Mouse (Mus musculus) large intestine, adult 2 months (tissue): ENCODE results near the gene Tmem186. TPM values are rescaled to one million over a fixed set of nuclear protein-coding genes. Genes with fewer than 3 reads are reported as not detected.

Experiments used
- DNase-seq: peaks from one replicate; pipeline ENCODE4 v3.0.0-alpha.2; 2012; ENCODE audit warnings: low read depth, low spot score
- WGBS: fragments of 180-500 bp; shearing (Covaris S2); methylation state at CpG from one replicate; pipeline ENCODE4 v1.1.7; 2018; 5-methylcytosine and 5-hydroxymethylcytosine counted together
- polyA plus RNA-seq: library from polyadenylated mRNA; depleted of rRNA; stranded (reverse); fragments of >200 nt; gene quantifications from 2 replicates; pipeline ENCODE4 v1.2.3, GENCODE M21; 2012

Gene Tmem186
- polyA plus RNA-seq, 1 experiment: 11.7 TPM

DNA sequence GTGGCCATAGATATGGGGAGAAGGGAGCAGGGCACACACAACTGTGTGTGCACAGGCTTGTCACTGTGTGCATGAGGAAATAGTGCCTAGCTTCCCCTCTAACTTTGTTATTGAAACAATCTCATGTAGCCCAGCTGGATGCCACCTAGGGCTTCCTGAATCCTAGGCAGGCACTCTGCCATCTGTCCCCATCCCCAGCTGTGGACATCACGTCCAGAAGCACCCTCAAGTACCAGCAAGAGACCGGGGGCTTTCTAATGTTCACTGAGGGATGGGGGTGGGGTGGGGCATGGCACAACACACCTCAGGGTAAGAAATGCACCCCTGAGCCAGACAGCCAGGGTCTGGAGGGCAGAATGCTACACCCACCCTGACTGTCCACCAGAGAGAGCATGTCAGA is 30.9 kb upstream of the Tmem186 start:
- no peak for DNase-seq
- WGBS: 83% methylated on average over 2 of the region's 2 CpGs

DNA sequence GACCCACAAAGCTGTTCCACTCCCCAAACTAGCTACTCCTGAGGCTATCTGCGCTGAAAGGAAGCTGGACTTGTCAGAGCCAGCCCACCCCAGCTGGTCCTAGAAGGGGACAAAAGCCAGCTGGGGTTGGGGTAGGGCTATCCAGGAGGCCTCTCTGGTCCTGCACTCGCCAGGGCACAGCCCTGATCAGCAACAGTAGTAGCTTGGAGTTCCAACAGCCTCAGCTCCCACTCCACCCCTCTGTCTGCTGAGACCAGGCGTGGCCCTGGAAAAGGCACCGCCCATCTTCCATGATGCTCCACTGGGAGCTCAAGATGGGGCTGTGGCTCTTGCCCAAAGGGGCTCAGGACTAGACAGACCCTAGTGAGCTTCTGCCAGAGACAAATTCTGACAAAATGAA is 30.3 kb upstream of the Tmem186 start:
- 45% methylated on average over 4 of the region's 4 CpGs for WGBS
- DNase-seq: no peak

DNA sequence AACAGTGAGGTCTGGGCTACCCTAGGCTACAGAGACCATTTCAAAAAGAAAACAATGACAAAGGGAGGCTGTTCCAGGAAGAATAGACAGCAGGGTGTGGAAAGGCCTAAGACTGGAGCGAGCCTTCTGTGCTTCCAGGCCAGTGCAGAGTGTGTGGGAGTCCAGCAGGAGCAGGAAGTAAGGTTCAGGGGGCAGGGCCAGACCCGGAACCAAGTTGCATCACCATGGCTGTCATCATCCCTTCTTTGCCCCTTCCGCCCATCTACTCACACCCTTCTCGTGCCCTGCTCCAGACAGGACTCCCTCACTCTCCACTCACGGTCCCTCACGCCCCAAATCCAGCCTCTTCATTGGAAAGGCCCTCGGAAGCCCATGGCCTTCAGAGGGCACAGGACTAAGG is 29.7 kb upstream of the Tmem186 start:
- 49% methylated on average over 7 of the region's 7 CpGs for WGBS
- DNase-seq: no peak

DNA sequence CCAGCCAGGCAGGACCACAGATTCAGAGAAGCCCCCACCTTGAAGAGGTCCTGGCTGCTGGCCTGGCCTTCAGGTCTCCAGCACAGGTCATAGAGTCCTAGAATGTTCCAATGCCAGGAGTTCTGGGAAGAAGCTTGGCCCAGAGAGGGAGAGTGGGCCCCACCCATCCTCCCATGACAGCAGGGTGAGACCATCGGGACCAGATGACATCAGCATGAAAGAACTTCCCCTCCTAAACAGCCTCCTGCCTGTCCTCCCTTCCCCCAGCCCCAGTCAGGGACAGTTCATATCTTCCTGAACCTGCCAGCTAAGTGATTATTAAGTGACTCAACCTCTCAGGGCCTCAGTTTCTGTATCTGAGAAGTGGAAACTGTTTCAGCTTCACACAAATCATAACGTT is 28.9 kb upstream of the Tmem186 start:
- 19% methylated on average over 2 of the region's 2 CpGs for WGBS
- DNase-seq: no peak

DNA sequence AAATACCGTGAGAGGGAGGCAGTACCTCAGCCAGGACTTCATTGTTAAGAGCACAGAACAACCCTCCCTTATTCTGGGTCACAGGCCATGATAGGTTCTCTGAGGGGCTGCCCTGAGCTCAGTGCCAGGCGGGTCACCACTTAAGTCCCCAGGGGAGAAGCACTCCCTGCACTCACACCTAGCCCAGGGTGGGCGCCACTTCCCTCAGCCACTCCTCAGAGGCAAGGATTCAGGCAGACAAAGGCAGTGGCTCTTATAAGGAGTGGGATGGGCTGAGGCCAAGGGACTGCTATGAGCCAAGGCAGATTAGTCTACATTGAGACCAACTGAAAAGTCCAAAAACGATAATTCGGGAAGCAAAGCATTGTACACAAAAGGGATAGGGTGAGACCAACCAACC is 27.9 kb upstream of the Tmem186 start:
- no peak for DNase-seq
- WGBS: 59% methylated on average over 5 of the region's 5 CpGs

DNA sequence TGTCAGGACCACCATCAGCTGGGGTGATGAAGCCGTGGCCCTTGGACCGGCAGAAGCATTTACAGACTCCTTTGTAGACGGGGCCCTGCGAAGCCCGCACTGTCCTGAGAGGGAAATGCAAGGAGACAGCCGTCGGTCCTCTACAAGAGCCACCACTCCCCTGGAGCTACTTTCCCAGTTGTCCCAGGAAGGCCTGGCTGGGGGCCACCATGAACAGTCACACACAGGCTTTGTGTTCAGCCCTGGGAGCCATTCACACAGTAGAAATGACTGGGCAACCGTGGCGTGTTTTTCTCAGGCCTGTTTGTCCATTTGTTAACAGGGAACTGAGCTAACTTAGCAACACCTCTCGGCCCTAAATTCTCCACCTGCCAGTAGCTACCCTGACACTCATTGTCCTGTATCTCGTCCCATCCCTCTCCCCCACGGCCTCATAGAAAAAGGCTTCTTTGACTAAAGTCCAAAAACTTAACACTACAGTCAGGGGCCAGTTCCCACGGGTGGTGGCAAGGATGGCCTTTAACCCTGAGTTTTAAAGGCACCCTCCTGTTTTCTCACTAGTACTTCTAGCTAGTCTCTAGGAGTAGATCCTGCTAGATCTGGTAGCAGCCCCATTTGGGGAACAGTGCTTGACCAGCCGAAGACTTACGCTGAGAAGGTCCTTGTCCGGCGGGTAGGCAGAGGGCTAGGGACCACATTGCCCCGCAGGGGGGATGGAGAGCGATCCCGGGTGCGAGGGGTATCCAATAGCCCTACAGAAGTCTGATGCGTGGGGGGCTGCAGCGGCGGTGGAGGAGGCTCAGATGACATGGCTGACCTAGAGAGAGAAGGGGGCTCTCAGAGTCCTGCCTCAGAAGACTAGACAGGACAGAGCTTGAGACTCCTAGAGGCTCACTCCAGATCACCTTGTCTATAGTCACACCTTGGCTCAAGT is 26.4 kb upstream of the Tmem186 start:
- 80% methylated on average over 24 of the region's 24 CpGs for WGBS
- no peak for DNase-seq

DNA sequence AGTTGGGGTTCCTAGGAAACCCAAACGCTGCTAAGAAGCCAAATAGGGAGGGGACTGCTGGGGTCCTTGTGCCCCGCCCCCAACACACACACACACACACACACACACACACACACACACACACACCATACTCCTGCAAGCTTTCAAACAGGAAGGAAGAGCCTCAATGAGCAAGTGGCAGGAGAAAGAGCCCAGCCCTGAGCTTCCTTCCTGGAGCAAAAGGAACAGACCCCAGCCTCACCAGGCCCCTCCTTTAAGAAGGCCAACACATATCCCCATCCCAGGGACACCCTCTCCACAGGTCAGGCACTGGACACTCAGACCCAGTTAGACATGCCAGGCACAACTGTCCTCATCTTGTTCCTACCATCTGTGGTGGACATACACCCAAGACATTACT is 25.5 kb upstream of the Tmem186 start:
- DNase-seq: no peak
- 54% methylated on average over 2 of the region's 2 CpGs for WGBS

DNA sequence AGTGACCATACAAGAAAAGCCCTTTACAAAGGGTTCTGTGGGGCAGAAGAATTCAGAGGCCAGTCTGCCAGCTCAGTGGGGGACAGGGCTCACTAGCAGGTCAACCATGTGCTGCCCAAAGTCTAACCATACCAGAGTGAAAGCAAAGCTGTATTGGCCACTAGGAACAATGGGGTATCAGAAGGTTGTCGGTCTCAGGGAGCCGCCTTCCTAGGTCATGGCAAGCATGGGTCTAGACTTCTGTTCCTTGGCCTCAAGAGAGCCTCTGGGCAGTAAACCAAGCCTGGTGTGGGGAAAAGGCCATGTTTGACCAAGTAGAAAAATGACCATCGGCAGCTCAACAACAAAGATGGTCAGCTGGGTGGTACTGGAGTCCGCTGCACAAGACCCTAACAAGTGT is 21.3 kb upstream of the Tmem186 start:
- 93% methylated on average over 4 of the region's 4 CpGs for WGBS
- no peak for DNase-seq

DNA sequence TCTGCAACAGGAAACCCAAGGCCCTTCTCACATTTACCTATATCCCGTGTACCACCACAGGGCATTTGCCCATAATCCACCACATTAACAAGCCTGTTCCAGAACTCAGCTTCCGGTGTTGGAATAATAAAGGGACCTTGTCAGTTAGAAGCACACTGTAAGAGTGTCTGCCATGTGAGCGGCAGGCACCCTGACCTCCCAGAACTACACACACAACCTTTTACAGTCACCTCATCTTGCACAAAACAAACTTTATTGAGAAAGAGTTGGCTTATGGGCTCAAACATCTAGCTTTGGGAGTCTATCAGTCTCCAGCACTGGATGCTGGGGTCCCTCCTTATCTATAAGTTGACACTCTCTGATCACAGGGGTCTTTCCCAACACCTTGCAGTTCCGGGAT is 20.8 kb upstream of the Tmem186 start:
- 81% methylated on average over 4 of the region's 4 CpGs for WGBS
- no peak for DNase-seq

DNA sequence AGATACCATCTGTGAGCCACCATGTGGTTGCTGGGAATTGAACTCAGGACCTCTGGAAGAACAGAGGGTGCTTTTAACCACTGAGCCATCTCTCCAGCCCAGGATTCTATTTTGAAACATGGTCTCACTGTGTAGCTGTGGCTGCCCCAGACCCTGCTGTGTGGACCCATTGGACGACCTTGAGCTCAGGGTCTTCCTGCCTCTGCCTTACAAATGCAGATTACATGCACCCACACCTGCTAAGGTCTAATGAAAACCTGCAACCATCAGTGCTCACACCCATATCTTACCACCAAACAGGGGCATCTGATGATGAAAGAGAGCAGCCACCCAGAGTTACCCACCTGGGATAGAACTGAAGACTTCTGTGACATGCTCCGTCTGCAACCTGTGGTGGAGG is 18.7 kb upstream of the Tmem186 start:
- no peak for DNase-seq
- 93% methylated on average over 2 of the region's 2 CpGs for WGBS

DNA sequence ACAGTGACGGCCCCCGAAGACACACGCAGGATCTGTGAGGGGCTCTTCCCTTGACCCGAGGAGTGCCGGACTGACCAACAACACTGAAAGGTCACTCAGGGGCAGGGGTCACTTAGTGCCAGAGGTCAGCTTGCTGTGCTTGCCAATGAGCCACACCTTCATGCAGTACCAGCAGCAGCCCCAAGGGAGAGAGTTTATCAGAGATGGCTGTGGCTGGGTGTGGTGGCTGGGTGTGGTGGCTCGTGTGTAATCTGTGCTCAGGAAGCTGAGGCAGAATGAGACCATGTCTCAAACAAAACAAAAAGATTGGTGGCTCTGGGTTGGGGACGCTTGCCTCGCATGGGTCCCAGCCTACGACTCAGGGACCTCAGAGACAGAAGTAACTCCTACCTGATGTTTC is 18.1 kb upstream of the Tmem186 start:
- DNase-seq: no peak
- 76% methylated on average over 9 of the region's 9 CpGs for WGBS

DNA sequence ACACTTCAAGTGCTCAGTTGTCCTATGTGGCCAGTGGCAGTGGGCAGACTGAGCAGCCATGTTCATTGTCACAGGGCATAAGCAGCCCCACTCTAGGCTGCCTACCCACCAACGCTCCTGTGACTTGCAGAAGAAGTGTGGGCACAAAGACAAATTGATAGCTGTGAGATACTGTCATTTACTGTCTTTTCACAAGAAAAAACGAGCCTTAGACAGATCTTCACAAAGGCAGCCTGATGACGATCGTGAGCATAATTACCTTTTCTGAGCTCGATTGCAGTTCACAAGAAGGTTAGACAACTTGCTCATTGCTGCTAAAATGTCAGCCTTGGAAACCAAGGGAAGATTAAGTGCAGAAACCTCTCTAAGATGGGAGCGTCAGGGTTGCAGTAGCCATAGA is 17.6 kb upstream of the Tmem186 start:
- WGBS: 86% methylated on average over 6 of the region's 6 CpGs
- DNase-seq: no peak

DNA sequence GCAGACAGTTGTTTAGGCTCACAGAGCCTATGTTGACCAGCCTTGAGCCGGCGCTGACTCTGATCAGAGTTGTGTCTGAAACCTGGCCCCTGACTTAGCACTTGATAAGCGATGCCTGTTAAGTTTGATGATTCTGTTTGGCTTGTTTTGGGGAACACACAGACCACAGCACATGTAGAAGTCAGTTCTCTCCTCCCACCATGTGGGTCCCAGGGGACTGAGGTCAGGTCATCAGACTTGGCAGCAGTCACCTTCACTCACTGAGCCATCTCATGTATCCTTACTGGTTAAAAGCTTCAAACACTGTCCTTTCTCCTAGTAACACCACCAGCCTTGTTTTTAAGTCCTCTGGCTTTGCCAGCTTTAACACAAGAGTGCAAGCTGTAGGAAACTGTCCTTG is 12.5 kb upstream of the Tmem186 start:
- DNase-seq: no peak
- WGBS: 90% methylated on average over 3 of the region's 3 CpGs

DNA sequence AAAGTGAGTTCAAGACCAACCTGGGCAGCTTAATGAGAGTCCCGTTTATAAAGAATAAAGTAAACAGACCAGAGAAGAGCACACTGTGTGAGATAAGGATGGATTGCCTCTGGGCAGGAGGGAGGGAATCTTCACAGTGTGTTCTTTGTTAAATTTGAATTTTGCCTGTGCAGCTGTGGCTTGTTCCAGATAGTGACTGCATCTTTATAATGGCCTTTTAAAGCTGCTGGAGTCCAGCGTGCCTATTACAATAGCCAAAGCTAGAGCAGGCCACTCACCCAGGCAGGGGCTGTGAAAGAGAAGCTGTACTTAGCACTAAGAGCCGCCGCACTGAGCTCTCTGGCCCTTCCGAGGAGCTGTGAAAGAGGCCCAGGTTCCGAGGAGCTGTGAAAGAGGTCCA is 8.0 kb upstream of the Tmem186 start:
- WGBS: 62% methylated on average over 6 of the region's 6 CpGs
- DNase-seq: no peak

DNA sequence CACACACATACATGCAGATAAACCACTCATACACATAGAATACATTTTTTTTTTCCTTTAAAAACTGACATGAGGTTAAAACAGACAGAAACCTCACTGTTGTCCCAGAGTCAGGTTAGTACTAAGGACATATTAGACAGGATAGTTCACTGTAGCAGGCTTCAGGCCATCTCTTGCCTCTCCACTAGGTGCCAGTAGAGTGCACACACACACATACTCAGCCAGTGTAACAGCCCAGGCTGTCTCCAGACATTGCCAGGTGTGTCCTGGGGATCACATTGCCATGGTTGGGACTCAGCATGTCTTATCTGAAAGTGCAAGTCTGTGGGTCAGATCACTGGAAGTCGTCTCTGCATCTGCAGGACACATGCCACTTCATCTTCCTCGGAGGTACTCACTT is 6.3 kb upstream of the Tmem186 start:
- 60% methylated on average over 2 of the region's 2 CpGs for WGBS
- DNase-seq: no peak

DNA sequence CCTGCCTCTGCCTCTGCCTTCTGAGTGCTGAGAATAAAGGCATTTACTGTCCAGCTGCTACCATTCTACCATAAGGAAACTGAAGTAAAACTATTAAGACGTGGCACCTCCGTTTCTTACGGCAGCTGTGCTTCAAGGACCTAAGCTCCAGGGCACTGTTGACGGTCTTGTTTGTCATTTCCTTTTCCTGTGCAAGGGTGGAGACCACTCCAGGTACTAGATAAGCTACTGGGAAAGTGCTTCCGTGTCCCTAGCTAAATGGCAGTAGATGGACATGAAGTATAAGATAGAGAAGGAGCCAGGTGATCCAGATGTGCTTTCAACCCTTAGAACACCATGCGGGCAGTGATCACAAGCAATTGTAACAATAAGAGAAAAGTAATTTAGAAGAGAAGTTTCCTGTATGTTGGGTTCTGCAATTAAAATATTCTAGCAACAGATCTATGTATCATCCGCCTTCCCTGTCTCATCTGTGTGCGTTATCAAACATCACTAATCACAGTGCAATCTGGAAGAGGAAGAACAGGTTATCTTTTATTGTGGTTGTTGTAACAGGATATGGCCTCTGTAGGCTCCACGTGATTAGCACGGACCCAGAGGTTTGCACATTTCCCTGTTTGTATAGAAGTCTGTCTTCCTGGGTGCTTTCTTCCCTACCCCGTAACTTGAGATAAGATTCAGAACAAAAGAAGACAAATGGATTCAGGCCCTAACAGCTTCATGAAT is 2.1 kb upstream of the Tmem186 start:
- 32% methylated on average over 11 of the region's 11 CpGs for WGBS
- peak; percentile 70 for DNase-seq

DNA sequence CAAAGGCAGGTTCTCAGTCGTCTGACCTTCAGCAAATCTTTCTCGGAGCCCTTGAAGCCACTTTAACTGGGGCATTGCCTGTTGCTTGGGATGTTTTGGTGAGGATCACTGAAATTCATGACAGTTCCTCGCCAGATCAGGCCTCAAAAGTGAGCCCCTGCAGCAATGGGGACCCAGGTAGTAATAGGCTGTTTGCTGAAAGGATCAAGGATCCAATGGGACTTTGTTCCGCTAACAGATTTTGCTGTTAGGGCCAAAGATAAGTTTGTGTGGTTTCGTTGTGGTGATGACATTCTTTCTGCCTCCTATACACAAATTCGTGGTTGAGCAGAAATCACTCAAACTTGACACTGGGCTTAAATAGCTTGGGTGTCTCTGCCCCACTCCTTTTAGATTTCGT is 619 bp upstream of the Tmem186 start:
- DNase-seq: no peak
- 16% methylated on average over 7 of the region's 7 CpGs for WGBS

DNA sequence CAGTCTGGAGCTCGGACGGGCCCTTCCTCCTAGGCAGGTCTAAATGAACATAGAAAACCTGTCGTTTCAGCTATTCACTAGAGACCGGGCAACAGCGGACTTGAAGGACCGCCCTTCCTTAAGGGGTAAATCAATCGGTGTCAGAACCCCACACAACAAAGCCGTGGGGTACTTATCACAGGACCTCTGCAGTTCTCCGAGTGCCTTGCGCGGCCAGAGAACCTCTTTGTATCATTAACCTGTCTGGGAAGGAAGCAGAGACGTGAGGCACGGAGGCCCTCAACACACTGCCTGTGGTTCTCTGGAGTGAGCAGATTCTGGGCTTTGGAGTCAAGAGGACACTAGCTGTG is 670 bp downstream of the Tmem186 start:
- DNase-seq: no peak
- WGBS: under 1% methylated on average over 13 of the region's 13 CpGs

DNA sequence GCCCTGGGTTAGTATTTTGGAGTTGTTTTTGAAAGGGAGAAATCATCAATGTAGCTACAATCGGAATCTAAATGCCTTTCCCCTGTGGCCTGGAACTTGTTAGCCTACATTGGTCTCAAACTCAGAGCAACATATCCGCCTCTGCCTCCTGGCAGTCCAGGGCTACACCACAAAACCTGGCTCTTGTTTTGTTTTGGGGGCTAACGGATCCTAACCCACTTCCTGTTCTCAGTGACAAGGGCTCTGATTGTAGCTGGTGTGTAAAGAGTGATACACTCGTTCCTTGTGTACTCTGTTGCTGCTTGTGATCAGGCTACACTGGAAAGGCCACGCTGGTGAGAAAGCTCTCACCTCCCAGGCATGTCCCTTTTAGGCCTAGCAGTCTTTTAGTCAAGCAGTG is 6.1 kb downstream of the Tmem186 start:
- DNase-seq: no peak
- WGBS: 80% methylated on average over 5 of the region's 5 CpGs

DNA sequence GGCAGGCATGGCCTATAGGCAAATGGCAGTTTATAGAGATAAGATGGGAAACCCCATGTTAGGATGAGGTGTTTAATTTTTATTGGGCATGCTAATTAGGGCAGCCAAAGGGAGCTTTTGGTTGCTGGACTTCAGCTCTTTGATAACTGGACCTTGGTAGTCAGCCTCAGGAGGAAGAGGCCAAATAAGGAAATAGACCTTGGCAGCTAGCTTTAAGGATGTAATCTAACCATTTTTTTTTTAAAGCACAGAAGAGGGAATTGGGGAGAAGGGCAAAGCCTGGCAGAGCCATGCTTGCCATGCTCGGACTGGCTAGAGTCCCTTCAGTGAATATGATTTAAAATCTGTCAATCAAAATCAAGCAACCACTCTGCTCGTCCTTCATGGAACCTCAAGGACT is 7.1 kb downstream of the Tmem186 start:
- no peak for DNase-seq
- WGBS: 46% methylated on average over 2 of the region's 2 CpGs
